Mouse (Mus musculus) limb, embryonic 15.5 days (tissue): Measurements from ENCODE around the gene 4930432K21Rik. TPM values are rescaled to one million over a fixed set of nuclear protein-coding genes. Genes with fewer than 3 reads are reported as not detected.
A peak's percentile ranks its signal among the peaks of the same experiment; 100 is the strongest.

Experiments used
- ATAC-seq: fragments of 200-750 bp; cut with Nextera tagmentation; 2 replicates; pipeline ENCODE4 v1.8.0; 2017; ENCODE audit warnings: low read depth, moderate TSS enrichment; ENCODE audit not compliant: insufficient number of reproducible peaks, low FRiP score, low TSS enrichment
- H3K27ac ChIP-seq: fragments of 300-500 bp; sonication (generic); 2 replicates; pipeline ENCODE4 v1.5.1; 2015; ENCODE audit warnings: moderate library complexity, mild to moderate bottlenecking, inconsistent platforms
- H3K27me3 ChIP-seq: fragments of 300-500 bp; sonication (generic); 2 replicates; pipeline ENCODE4 v1.6.1; 2015; ENCODE audit warnings: inconsistent platforms
- H3K36me3 ChIP-seq: fragments of 300-500 bp; sonication (generic); 2 replicates; pipeline ENCODE4 v1.6.1; 2015; ENCODE audit warnings: inconsistent platforms
- H3K4me1 ChIP-seq: fragments of 300-500 bp; sonication (generic); 2 replicates; pipeline ENCODE4 v1.6.1; 2015; ENCODE audit warnings: inconsistent platforms
- H3K4me2 ChIP-seq: fragments of 300-500 bp; sonication (generic); 2 replicates; pipeline ENCODE4 v1.6.1; 2015; ENCODE audit warnings: mild to moderate bottlenecking, inconsistent platforms
- H3K4me3 ChIP-seq: fragments of 300-500 bp; sonication (generic); 2 replicates; pipeline ENCODE4 v1.5.1; 2015; ENCODE audit warnings: mild to moderate bottlenecking, inconsistent platforms
- H3K9ac ChIP-seq: fragments of 300-500 bp; sonication (generic); 2 replicates; pipeline ENCODE4 v1.6.1; 2015; ENCODE audit warnings: inconsistent platforms
- H3K9me3 ChIP-seq: fragments of 300-500 bp; sonication (generic); 2 replicates; pipeline ENCODE4 v1.6.1; 2016; ENCODE audit warnings: inconsistent platforms
- WGBS: fragments of 180-500 bp; shearing (Covaris S2); methylation state at CpG from one replicate; pipeline ENCODE4 v1.1.7; 2015; 5-methylcytosine and 5-hydroxymethylcytosine counted together
- polyA plus RNA-seq: library from polyadenylated mRNA; unstranded; fragments of >200 nt; fragmentation: Nextera tagmentation; extraction: Ambion mirVana; gene quantifications from 2 replicates; pipeline ENCODE4 v1.2.1, GENCODE M21; 2015

Gene 4930432K21Rik
- polyA plus RNA-seq, 1 experiment from 2014 or later = 1.1 TPM

DNA sequence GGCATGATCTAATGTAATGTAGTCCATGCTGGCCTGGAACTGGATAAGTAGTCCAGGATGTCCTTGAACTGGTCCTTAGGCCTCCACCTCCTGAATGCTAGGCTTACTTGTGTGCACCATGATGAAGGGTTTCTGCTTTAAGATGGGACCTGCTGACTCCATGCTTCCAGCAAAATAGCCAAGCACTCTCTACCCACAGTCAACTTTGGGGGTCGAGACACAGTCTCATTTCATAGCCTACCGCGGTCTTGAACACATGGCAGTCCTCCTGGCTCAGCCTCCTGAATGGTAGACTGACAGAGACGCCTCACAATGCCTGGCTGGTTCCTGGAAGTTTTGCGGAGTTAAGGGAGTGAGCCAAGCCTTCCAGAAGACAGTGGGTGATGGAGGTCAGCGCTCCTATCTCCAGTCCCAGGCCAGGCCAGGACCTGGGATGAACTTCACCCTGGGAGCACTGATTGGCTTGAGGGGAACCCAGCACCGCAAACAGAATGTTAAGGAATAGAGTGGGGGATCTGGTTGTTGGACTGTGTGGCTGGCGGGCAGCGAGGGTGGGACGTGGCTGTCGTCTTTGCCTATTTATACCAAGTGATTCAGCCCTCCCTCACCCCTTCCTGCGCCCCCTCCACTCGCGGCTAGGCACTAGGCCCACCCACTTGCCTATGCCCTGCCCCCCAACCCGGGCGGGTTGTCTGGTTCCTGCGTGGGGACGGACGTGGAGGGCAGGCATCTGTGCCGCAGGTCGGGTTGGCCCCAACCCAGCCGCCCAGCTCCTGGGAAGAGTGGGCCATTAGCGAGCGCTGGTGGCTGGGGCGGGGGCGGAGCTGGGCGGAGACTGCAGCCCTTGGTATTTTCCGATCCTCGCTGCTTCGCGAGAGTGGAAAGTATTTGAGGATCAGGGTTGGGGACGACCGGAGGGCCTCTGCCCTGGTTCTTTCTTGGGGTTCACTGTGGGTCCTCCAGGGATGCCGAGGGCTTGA lies 55.4 kb downstream of the 4930432K21Rik start:
- ATAC-seq = peak; percentile 69
- Histone ChIP-seq H3K4me1 (peaks cover 78% of the 10 kb centered on the region), H3K9me3 (no peaks in the 10 kb centered on the region), H3K27me3 (no peaks in the 10 kb centered on the region), H3K4me3 (peak overlapping the region; percentile 76), H3K9ac (peak overlapping the region; percentile 87), H3K4me2 (peak overlapping the region; percentile 93), H3K27ac (peak overlapping the region; percentile 99), H3K36me3 (peaks cover 27% of the 10 kb centered on the region)
- WGBS = 6% methylated on average over 34 of the region's 34 CpGs

DNA sequence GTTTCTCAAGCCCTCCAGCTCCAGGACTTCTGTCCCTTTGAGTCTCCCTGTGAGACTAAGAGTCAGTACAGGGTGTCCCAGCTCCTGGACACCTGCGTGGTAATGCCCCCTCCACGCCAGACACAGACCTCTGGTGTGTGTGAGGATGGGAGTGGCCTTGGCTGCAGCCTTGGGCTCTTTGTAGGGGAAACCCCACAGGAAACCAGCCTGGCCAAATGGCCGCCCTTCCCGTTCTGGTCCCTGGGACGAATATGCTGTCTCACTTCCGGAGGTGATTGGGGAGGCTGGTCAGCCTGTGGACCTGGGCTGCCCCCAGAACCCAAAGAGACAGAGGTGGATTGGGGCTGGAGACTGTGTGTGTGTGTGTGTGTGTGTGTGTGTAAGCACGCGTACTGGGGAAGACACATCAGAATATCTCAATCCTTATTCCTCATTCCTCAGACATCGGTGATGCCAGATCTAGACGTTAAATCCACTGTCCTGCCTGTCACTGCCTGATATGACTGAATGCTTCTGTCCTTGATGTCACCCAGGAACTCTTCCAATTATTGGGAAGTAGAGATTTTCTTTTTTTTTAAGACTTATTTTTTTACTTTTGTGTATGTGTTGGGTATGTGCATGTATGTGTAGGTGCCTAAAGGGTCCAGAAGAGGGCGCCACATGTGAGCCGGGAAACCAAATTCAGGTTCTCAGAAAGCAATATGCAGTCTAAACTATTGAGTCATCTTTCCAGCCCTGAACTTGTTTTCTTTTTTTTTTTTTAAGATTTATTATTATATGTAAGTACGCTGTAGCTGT lies 56.3 kb downstream of the 4930432K21Rik start:
- H3K4me1 ChIP-seq = peaks cover 78% of the 10 kb centered on the region
- ATAC-seq = no peak

DNA sequence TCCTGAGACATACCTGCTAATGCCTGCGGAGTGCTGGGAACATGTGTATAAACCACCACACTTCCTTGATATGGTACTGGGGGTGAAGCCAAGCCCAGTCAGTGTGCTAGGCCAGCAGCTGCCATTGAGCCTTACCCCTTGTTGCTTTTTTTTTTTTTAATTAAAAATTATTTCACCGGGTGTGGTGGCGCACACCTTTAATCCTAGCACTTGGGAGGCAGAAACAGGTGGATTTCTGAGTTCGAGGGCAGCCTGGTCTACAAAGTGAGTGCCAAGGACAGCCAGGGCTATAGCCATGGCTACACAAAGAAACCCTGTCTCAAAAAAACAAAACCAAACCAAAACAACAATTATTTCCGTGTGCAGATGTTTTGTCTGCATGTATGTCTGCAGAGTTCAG lies 57.2 kb downstream of the 4930432K21Rik start:
- Histone ChIP-seq H3K9me3 (no peaks in the 10 kb centered on the region), H3K9ac (no peak overlapping the region), H3K36me3 (peaks cover 45% of the 10 kb centered on the region), H3K4me2 (no peak overlapping the region), H3K27me3 (no peaks in the 10 kb centered on the region), H3K27ac (no peak overlapping the region), H3K4me3 (no peak overlapping the region), H3K4me1 (peaks cover 77% of the 10 kb centered on the region)
- WGBS = 92% methylated on average over 5 of the region's 5 CpGs
- ATAC-seq = no peak

More for the DNA sequence above, 56.3 kb downstream of the 4930432K21Rik start:
- H3K4me3 ChIP-seq = peak overlapping the region; percentile 76
- H3K27me3 ChIP-seq = no peaks in the 10 kb centered on the region
- H3K9ac ChIP-seq = peak overlapping the region; percentile 87
- no peaks in the 10 kb centered on the region for H3K9me3 ChIP-seq
- H3K4me2 ChIP-seq = peak overlapping the region; percentile 93
- WGBS = 49% methylated on average over 13 of the region's 13 CpGs
- peak overlapping the region; percentile 99 for H3K27ac ChIP-seq
- H3K36me3 ChIP-seq = peaks cover 36% of the 10 kb centered on the region

DNA sequence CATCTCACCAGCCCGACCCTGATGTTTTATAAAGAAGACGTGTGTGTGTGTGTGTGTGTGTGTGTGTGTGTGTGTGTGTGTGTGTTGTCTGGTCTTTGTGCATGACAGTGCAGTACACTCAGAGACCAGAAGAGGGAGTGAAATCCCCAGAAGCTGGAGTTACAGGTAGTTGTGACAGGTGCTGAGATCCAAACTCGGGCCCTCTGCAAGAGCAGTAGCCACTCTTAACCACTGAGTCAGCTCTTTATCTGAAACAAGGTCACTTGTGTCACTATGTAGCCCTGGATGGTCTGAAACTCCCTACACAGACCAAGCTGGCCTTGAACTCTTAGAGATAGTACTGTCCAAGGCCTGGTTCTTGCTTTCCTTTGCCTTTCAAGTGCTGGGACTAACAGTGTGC lies 58.8 kb downstream of the 4930432K21Rik start:
- Histone ChIP-seq H3K4me2 (no peak overlapping the region), H3K9me3 (no peaks in the 10 kb centered on the region), H3K9ac (no peak overlapping the region), H3K4me3 (no peak overlapping the region), H3K27ac (peak overlapping the region; percentile 78; the same call in 1 of the 2 replicates), H3K27me3 (no peaks in the 10 kb centered on the region), H3K4me1 (peaks cover 69% of the 10 kb centered on the region), H3K36me3 (peaks cover 60% of the 10 kb centered on the region)
- no peak for ATAC-seq
- WGBS = 88% methylated on average over 3 of the region's 3 CpGs

DNA sequence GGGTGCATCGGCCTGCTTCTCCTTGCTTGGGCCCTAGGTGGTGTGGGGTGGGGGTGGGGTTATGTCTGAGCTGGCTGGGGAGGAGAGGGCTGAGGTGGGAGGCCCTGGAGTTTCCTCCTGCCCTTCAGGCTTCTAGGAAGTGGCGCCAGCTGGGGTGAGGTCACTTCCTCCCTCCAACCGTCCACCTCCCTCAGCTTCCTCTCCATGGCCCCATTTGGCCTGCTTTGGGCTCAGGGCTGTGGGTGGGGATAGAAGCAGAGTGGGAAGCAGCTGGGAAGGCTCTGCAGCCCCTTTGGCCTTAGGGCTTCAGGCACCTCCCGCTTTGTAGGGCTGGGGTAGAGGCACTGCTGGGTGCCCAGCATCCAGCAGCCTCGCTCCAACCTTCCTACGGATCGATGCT lies 60.0 kb downstream of the 4930432K21Rik start:
- Histone ChIP-seq H3K27me3 (no peaks in the 10 kb centered on the region), H3K27ac (peak overlapping the region; percentile 78), H3K36me3 (peaks cover 71% of the 10 kb centered on the region), H3K9ac (no peak overlapping the region), H3K9me3 (no peaks in the 10 kb centered on the region), H3K4me1 (peaks cover 58% of the 10 kb centered on the region), H3K4me2 (no peak overlapping the region), H3K4me3 (no peak overlapping the region)
- WGBS = 46% methylated on average over 7 of the region's 7 CpGs
- no peak for ATAC-seq

DNA sequence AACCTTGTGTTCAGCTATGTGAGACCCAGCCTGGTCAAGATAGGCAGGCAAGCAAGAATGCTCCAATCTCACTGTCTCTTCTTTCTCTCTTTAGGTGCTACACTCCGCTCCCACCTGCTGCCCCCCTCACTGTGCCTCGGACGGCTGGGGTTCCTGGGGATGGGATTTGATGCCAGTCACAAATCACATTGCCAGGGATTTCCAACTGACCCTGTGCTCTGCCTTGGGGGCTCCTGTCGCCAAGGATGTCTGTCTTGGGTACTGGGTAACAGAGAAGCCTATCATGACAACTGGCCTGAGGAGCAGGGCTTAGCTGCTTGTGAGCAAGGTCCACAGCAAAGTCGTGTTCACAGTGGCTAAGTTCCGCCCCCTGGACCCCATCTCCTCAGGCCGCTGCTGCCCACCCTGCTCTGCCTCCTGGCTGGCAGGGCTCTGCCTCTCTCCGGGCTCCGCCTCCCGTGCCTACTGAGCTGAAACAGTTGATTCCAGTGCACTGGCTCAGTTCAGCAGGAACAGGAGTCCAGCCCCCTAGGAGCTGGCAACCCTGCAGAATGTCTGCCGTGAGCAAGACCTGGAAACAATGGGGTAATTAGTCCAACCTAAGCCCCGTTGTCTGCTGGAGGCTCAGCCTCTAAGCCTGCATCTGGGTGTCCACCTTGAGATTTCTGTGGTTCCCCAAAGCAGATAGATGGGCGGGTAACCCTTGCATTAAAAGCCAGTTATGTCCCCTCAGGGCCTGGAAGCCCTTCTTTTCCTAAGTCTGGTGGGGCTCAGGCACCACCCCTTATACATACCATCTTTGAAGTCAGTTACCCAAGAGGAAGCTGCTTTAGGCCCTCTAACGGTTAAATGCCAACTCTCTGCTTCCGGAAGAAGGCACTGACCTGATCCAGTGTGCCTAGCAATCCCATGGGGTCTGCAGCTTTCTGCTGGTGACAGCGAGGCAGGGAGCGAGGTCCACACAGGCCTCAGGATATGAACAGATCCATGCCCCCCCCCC lies 60.9 kb downstream of the 4930432K21Rik start:
- ATAC-seq = no peak
- Histone ChIP-seq H3K4me3 (no peak overlapping the region), H3K9me3 (no peaks in the 10 kb centered on the region), H3K9ac (no peak overlapping the region), H3K36me3 (peaks cover 80% of the 10 kb centered on the region), H3K27ac (peak overlapping the region; percentile 78), H3K4me2 (no peak overlapping the region), H3K27me3 (no peaks in the 10 kb centered on the region), H3K4me1 (peaks cover 49% of the 10 kb centered on the region)
- WGBS = 54% methylated on average over 17 of the region's 17 CpGs

DNA sequence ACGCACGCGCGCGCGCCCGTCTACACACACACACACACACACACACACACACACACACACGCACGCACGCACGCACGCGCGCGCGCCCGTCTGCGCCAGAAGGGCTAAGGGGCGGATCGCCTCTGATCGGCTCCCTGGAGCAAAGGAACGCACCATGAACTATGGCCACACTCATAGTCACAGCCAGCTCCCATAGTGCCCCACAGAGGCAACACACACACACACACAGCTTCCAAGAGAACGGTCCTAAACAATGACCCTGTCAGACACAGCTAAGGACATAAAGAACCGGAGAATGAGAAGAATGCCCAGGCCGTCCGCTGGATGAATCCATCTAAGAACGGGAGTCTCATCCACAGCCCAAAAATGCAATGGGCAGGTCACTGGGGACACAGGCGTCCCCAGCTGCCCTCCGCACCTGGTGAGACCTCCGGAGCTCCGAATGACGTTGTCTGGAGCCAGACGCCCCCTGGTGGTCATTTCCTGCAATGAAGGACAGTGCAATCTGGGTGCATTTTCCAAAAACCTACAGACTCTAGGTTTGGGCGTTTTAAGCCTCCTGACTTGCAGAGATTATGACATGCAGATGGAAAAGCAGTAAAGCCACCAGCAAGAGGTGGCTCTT lies 62.5 kb downstream of the 4930432K21Rik start:
- Histone ChIP-seq H3K9me3 (no peaks in the 10 kb centered on the region), H3K27me3 (no peaks in the 10 kb centered on the region), H3K4me3 (no peak overlapping the region), H3K27ac (peak overlapping the region; percentile 4; the same call in 1 of the 2 replicates), H3K36me3 (peaks cover 90% of the 10 kb centered on the region), H3K4me2 (no peak overlapping the region), H3K4me1 (peaks cover 41% of the 10 kb centered on the region), H3K9ac (no peak overlapping the region)
- 59% methylated on average over 34 of the region's 34 CpGs for WGBS
- no peak for ATAC-seq

DNA sequence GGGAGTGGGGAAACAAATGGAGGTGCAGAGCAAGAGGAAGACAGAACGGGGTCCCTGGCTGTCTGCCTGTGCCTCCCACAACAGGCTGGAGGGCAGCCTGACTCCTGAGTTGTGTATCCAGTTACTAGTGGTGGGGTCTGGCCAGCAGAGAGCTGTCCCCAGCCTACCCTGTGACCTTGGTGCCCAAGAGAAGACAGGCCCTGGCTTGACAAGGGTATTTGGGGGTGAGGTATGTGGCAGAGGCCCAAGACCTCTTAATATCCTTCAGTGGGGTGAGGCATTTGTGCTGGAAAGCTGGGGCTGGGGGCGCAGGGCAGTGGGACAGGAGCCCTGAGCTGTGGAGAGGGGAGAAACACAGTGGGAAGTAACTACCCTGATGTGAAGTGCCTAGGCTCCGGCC lies 63.4 kb downstream of the 4930432K21Rik start:
- Histone ChIP-seq H3K27me3 (no peaks in the 10 kb centered on the region), H3K4me2 (no peak overlapping the region), H3K27ac (peak overlapping the region; percentile 22; the same call in 1 of the 2 replicates), H3K4me3 (no peak overlapping the region), H3K4me1 (peaks cover 33% of the 10 kb centered on the region), H3K9ac (0 out of 2 replicates have a peak overlapping the region, but pooled peaks have one; percentile 10), H3K9me3 (no peaks in the 10 kb centered on the region), H3K36me3 (peaks cover 90% of the 10 kb centered on the region)
- WGBS = 90% methylated on average over 3 of the region's 3 CpGs
- ATAC-seq = no peak

DNA sequence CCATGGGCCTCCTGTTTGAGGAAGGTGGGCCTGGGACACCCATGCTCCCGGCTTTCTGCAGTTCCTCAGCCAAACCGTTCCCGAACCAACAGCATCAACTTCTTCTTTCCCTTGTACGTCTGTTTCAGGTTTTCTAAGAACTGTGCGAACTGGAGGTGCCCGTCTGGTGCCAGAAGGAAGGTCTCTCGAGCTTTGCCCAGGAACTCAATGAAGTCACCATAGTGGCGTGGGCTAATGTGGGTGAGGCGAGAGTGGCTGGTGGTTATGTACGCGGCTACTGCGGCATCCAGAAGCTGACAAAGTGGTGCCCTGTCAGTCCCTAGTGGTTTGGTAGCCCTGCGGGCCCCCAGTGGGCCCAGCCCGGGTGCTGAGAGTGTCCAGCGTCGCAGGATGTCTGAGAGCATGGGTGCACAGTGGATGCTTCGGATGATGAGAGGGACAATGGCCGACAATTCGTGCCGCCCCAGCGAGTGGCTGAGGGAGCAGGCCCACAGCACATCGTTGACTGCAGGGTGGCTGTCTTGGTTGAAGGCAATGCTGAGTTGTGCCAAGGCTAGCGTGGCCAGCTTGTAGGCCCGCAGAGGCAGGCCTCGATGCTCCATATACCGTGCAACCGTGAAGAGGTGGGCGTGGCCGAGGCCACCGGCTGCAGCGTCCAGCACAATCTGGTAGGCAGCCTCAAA lies 64.2 kb downstream of the 4930432K21Rik start:
- WGBS = 88% methylated on average over 31 of the region's 31 CpGs
- H3K4me3 ChIP-seq = no peak overlapping the region
- ATAC-seq = no peak
- no peak overlapping the region for H3K4me2 ChIP-seq
- H3K36me3 ChIP-seq = peaks cover 93% of the 10 kb centered on the region
- H3K9ac ChIP-seq = no peak overlapping the region
- peak overlapping the region; percentile 7; the same call in 1 of the 2 replicates for H3K27ac ChIP-seq
- peaks cover 32% of the 10 kb centered on the region for H3K4me1 ChIP-seq
- no peaks in the 10 kb centered on the region for H3K9me3 ChIP-seq
- no peaks in the 10 kb centered on the region for H3K27me3 ChIP-seq

DNA sequence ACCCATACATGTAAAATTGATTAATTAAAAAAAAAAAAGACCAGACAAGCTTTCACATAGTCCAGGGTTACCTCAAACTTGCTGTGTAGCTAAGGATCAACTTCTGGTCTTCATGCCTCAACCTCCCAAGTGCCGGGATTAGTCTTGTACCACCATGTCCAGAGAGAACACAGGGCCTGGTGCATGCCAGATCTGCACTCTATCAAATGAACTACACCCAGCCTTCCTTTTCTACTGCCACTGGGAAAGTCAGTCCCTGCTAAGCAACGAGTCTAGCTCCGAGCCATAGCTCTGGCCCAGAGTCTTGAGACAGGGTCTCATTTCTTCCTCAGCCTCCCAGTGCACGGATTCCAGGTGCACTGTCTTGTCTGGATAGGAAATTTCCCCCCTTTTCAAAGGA lies 65.5 kb downstream of the 4930432K21Rik start:
- ATAC-seq = no peak
- H3K27me3 ChIP-seq = no peaks in the 10 kb centered on the region
- no peaks in the 10 kb centered on the region for H3K9me3 ChIP-seq
- WGBS = 86% methylated on average over 4 of the region's 4 CpGs
- H3K4me2 ChIP-seq = no peak overlapping the region
- H3K4me1 ChIP-seq = peaks cover 20% of the 10 kb centered on the region
- no peak overlapping the region for H3K4me3 ChIP-seq
- H3K9ac ChIP-seq = no peak overlapping the region
- H3K36me3 ChIP-seq = peaks cover 97% of the 10 kb centered on the region
- H3K27ac ChIP-seq = no peak overlapping the region
